Mouse (Mus musculus) brain, embryonic 14.5 days (tissue): ENCODE measurements around the gene Myo15b. TPM values are rescaled to one million over a fixed set of nuclear protein-coding genes. Genes with fewer than 3 reads are reported as not detected.

Experiments used
- DNase-seq: peaks from one replicate; pipeline ENCODE4 v3.0.0-alpha.2; 2011; ENCODE audit warnings: low read depth
- CTCF ChIP-seq: fragments of 200-500 bp; IDR thresholded peaks from 2 replicates; pipeline ENCODE4 v1.5.1; 2012; ENCODE audit warnings: inconsistent platforms, mild to moderate bottlenecking, moderate library complexity, borderline replicate concordance; ENCODE audit not compliant: insufficient read depth, insufficient read length; ENCODE audit errors: extremely low read depth
- POLR2A ChIP-seq: fragments of 200-500 bp; IDR thresholded peaks from 2 replicates; pipeline ENCODE4 v1.6.1; 2012; ENCODE audit warnings: mild to moderate bottlenecking, inconsistent platforms, borderline replicate concordance; ENCODE audit not compliant: poor library complexity, insufficient read depth, insufficient read length, severe bottlenecking; ENCODE audit errors: extremely low read depth
- polyA plus RNA-seq: library from polyadenylated mRNA; depleted of rRNA; stranded (reverse); fragments of >200 nt; gene quantifications from 2 replicates; pipeline ENCODE4 v1.2.3, GENCODE M21; 2012

Myo15b gene
- polyA plus RNA-seq, 1 experiment, result 0.14 TPM

GRCm38 (mm10) chr11:115832064-115832463, 26.1 kb upstream of the Myo15b start:
- TF ChIP-seq POLR2A (no peak), CTCF (no peak)
- DNase-seq, result no peak

- DNase-seq, result peak; percentile 13
- TF ChIP-seq POLR2A, result no peak
- no peak for TF ChIP-seq CTCF
Measured at GRCm38 (mm10) chr11:115832523-115832922, 25.7 kb upstream of the Myo15b start.

- DNase-seq, result no peak
Measured at GRCm38 (mm10) chr11:115833021-115833513, 25.1 kb upstream of the Myo15b start.

GRCm38 (mm10) chr11:115834033-115834432, 24.2 kb upstream of the Myo15b start:
- TF ChIP-seq POLR2A, result no peak
- TF ChIP-seq CTCF, result no peak
- no peak for DNase-seq

More at GRCm38 (mm10) chr11:115833021-115833513, 25.1 kb upstream of the Myo15b start:
- TF ChIP-seq POLR2A, result no peak
- TF ChIP-seq CTCF, result no peak

GRCm38 (mm10) chr11:115836656-115837395, 21.4 kb upstream of the Myo15b start:
- no peak for DNase-seq
- TF ChIP-seq CTCF (no peak), POLR2A (no peak)

GRCm38 (mm10) chr11:115837606-115838345, 20.4 kb upstream of the Myo15b start:
- no peak for TF ChIP-seq CTCF
- TF ChIP-seq POLR2A, result no peak
- DNase-seq, result no peak

- DNase-seq, result no peak
- TF ChIP-seq CTCF (no peak), POLR2A (no peak)
Measured at GRCm38 (mm10) chr11:115838895-115839311, 19.3 kb upstream of the Myo15b start.

GRCm38 (mm10) chr11:115839732-115840131, 18.5 kb upstream of the Myo15b start:
- TF ChIP-seq POLR2A, result no peak
- no peak for TF ChIP-seq CTCF
- DNase-seq, result no peak

GRCm38 (mm10) chr11:115841044-115841443, 17.2 kb upstream of the Myo15b start:
- TF ChIP-seq POLR2A, result no peak
- peak; percentile 20; the same call in 1 of the 2 replicates for TF ChIP-seq CTCF
- no peak for DNase-seq

- TF ChIP-seq POLR2A, result no peak
- TF ChIP-seq CTCF, result no peak
- no peak for DNase-seq
Measured at GRCm38 (mm10) chr11:115841961-115842550, 16.1 kb upstream of the Myo15b start.

- no peak for DNase-seq
- no peak for TF ChIP-seq POLR2A
Measured at GRCm38 (mm10) chr11:115843141-115843890, 14.9 kb upstream of the Myo15b start.

GRCm38 (mm10) chr11:115843891-115844239, 14.3 kb upstream of the Myo15b start:
- no peak for TF ChIP-seq CTCF
- no peak for TF ChIP-seq POLR2A
- no peak for DNase-seq
